Mouse (Mus musculus): ENCODE measurements around the gene Cdh13. TPM values are rescaled to one million over a fixed set of nuclear protein-coding genes. Genes with fewer than 3 reads are reported as not detected.

Gene Cdh13
- polyA plus RNA-seq, 1 experiment from 2014 or later = 198 TPM

DNA sequence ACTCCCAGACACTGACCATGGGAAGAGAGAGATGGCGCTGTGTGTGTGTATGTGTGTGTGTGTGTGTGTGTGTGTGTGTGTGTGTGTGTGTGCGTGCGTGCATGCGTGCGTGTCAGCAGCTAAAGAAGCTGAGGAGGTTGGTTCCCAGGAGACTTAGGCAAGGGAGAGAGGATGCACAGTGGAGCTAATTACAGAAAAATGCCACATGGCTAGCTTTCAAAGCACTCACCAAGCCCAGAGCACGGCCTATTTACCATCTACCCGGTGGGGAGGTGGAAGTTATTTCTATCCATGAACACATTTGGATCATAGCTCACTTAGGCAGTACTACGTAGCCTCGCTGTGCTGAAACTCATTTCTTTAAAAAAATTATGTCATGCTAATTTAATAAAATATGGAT is 194.1 kb downstream of the Cdh13 start:
- H3K9ac ChIP-seq (replicated peaks; ENCODE audit: low read depth, low read length) = no peak overlapping the region
- no peak overlapping the region for H3K4me2 ChIP-seq (ENCODE audit: low read depth, low read length)
- H3K27ac ChIP-seq (ENCODE audit: low read depth, low read length) = no peak overlapping the region
- no peak for ATAC-seq (ENCODE audit: low read depth)
- 58% methylated on average over 9 of the region's 9 CpGs for WGBS
- H3K4me3 ChIP-seq (ENCODE audit: low read depth, low read length) = no peak overlapping the region
- H3K9me3 ChIP-seq (ENCODE audit: control insufficient read depth, low read length) = no peaks in the 10 kb centered on the region
- no peaks in the 10 kb centered on the region for H3K4me1 ChIP-seq (ENCODE audit: control insufficient read depth, insufficient read depth, low read length)
- H3K27me3 ChIP-seq (ENCODE audit: control insufficient read depth, insufficient read depth, low read length) = no peaks in the 10 kb centered on the region
- H3K36me3 ChIP-seq (ENCODE audit: control insufficient read depth, insufficient read depth, low read length) = no peaks in the 10 kb centered on the region

DNA sequence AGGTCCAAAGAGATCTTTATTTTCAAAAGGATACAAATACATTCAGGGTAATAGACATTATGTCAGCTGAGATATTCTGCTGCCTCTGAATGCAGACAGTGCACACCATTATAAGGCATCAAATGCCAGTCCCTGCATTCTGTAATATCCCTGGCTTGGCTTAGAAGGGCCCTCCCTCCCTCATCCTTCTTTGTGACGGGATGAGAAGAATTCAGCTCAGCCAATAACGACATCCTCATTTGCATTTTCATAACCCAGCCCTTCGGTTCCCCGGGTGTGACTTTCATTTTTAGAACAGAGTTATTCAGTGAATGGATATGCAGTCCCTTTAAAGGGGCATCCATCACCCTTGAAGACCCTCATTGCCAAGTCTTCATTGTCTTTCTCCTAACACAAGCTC is 205.2 kb downstream of the Cdh13 start:
- Histone ChIP-seq H3K27me3 (ENCODE audit: control insufficient read depth, insufficient read depth, low read length) (no peaks in the 10 kb centered on the region), H3K27ac (ENCODE audit: low read depth, low read length) (no peak overlapping the region), H3K4me2 (ENCODE audit: low read depth, low read length) (no peak overlapping the region), H3K9me3 (ENCODE audit: control insufficient read depth, low read length) (no peaks in the 10 kb centered on the region), H3K4me1 (ENCODE audit: control insufficient read depth, insufficient read depth, low read length) (no peaks in the 10 kb centered on the region), H3K4me3 (ENCODE audit: low read depth, low read length) (no peak overlapping the region), H3K9ac (replicated peaks; ENCODE audit: low read depth, low read length) (no peak overlapping the region), H3K36me3 (ENCODE audit: control insufficient read depth, insufficient read depth, low read length) (no peaks in the 10 kb centered on the region)
- no peak for ATAC-seq (ENCODE audit: low read depth)
- 29% methylated on average over 4 of the region's 4 CpGs for WGBS

DNA sequence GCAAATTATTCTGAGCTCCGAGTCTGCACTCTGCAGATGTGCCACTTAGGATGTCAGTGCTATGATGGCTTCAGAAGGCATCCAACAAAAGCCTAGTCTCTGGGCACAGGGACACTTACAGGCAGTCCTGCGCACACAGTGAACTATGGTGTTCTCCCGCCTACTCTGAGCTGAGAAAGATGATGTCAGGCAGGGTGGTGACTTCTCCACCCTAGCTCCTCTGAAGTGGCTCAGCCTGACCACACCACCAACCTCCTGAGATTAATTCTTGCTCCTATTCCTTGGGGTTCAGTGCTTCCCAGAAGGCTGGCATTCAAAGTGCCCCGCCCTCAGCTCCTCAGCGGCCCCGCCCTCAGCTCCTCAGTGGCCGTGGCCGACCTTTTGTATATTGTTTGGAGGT is 219.0 kb downstream of the Cdh13 start:
- Histone ChIP-seq H3K4me3 (ENCODE audit: low read depth, low read length) (no peak overlapping the region), H3K36me3 (ENCODE audit: control insufficient read depth, insufficient read depth, low read length) (no peaks in the 10 kb centered on the region), H3K4me2 (ENCODE audit: low read depth, low read length) (no peak overlapping the region), H3K27me3 (ENCODE audit: control insufficient read depth, insufficient read depth, low read length) (no peaks in the 10 kb centered on the region), H3K4me1 (ENCODE audit: control insufficient read depth, insufficient read depth, low read length) (no peaks in the 10 kb centered on the region), H3K9me3 (ENCODE audit: control insufficient read depth, low read length) (no peaks in the 10 kb centered on the region), H3K9ac (replicated peaks; ENCODE audit: low read depth, low read length) (no peak overlapping the region), H3K27ac (ENCODE audit: low read depth, low read length) (no peak overlapping the region)
- ATAC-seq (ENCODE audit: low read depth) = no peak
- WGBS = 66% methylated on average over 8 of the region's 8 CpGs

DNA sequence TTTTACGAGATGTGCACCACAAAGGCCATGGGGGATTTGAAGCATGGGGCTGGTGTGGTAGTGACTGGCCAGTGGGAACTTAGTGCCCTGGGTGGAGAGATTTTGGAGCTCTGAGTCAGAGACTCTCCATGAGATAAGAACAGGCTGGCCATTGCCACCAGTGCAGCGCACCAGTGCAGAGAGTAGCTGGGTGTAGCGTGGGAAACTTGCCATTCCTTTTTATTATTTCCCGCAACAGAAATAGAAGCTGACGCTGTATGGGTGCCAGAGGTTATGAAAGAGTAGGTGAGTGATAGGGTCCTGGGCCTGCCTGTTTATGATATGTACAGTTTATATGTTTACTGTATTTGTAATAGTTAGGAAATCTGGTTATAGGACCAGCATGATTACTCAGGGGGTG is 225.9 kb downstream of the Cdh13 start:
- Histone ChIP-seq H3K27me3 (ENCODE audit: control insufficient read depth, insufficient read depth, low read length) (no peaks in the 10 kb centered on the region), H3K9me3 (ENCODE audit: control insufficient read depth, low read length) (no peaks in the 10 kb centered on the region), H3K4me3 (ENCODE audit: low read depth, low read length) (no peak overlapping the region), H3K4me1 (ENCODE audit: control insufficient read depth, insufficient read depth, low read length) (no peaks in the 10 kb centered on the region; the same call in 1 of the 2 replicates), H3K9ac (replicated peaks; ENCODE audit: low read depth, low read length) (no peak overlapping the region), H3K4me2 (ENCODE audit: low read depth, low read length) (no peak overlapping the region), H3K27ac (ENCODE audit: low read depth, low read length) (no peak overlapping the region), H3K36me3 (ENCODE audit: control insufficient read depth, insufficient read depth, low read length) (no peaks in the 10 kb centered on the region)
- no peak for ATAC-seq (ENCODE audit: low read depth)
- WGBS = 91% methylated on average over 5 of the region's 5 CpGs

DNA sequence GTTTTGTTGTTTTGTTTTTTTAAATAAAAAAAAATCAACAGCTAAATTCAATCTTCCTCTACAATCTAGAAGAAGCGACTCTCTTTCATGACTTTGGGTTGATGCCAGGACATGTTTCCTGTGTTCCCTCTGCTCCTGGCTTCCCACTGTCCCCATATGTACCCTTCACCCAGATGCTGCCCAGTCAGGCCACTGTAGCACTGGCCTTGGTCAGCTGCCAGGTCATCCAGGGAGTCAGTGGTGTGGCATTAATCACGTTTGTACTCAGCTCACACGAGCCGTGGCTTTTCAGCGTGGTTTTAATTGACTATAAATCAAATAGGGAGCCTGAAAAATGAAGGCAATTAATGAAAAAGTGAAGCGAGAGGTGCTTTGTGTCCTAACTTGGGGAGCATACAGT is 229.7 kb downstream of the Cdh13 start:
- no peak for ATAC-seq (ENCODE audit: low read depth)
- 26% methylated on average over 6 of the region's 6 CpGs for WGBS
- Histone ChIP-seq H3K4me3 (ENCODE audit: low read depth, low read length) (no peak overlapping the region), H3K4me2 (ENCODE audit: low read depth, low read length) (no peak overlapping the region), H3K36me3 (ENCODE audit: control insufficient read depth, insufficient read depth, low read length) (no peaks in the 10 kb centered on the region), H3K9me3 (ENCODE audit: control insufficient read depth, low read length) (no peaks in the 10 kb centered on the region), H3K9ac (replicated peaks; ENCODE audit: low read depth, low read length) (no peak overlapping the region), H3K27me3 (ENCODE audit: control insufficient read depth, insufficient read depth, low read length) (no peaks in the 10 kb centered on the region), H3K4me1 (ENCODE audit: control insufficient read depth, insufficient read depth, low read length) (no peaks in the 10 kb centered on the region; the same call in 1 of the 2 replicates), H3K27ac (ENCODE audit: low read depth, low read length) (no peak overlapping the region)

DNA sequence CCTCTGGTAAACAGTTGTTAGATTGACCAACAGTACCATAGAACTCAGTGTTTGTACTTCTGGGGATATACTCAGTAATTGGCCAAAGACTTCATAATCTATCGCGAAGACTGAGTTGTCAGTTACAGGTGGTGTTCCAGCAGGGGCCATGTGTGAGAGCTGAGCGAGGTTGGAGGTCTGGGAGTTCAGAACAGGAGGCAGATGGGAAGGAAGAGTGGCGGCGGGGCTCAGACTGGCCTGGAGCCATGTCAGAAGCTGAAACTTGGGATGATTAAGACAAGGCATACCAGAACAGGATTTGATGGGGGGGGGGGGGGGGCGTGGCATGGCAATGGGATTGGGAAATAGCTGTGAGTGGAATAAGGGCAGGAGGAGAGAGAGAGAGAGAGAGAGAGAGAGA is 232.1 kb downstream of the Cdh13 start:
- no peak overlapping the region for H3K4me2 ChIP-seq (ENCODE audit: low read depth, low read length)
- H3K9me3 ChIP-seq (ENCODE audit: control insufficient read depth, low read length) = no peaks in the 10 kb centered on the region
- H3K4me3 ChIP-seq (ENCODE audit: low read depth, low read length) = no peak overlapping the region
- no peaks in the 10 kb centered on the region for H3K36me3 ChIP-seq (ENCODE audit: control insufficient read depth, insufficient read depth, low read length)
- WGBS = 88% methylated on average over 5 of the region's 6 CpGs
- ATAC-seq (ENCODE audit: low read depth) = no peak
- no peak overlapping the region for H3K9ac ChIP-seq (replicated peaks; ENCODE audit: low read depth, low read length)
- no peak overlapping the region for H3K27ac ChIP-seq (ENCODE audit: low read depth, low read length)
- no peaks in the 10 kb centered on the region for H3K4me1 ChIP-seq (ENCODE audit: control insufficient read depth, insufficient read depth, low read length)
- no peaks in the 10 kb centered on the region for H3K27me3 ChIP-seq (ENCODE audit: control insufficient read depth, insufficient read depth, low read length)

DNA sequence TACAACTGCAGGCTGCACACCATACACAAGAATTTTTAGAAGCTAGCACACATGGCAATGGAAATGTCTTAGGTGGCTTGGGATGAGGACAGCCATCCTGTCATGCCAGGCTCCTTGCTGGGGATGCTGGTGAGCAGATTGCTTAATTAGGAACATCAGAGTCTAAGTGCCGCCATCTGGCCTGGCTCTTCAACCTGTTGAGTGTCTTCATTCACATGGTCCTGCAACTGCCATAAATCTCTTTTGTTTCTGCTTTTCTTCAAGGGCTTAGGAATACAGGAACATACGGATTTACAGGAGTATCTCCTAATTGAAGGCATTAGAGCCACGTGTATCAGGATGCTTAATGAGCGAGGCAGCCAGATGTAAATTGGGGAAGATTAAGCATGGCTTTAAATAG is 233.5 kb downstream of the Cdh13 start:
- Histone ChIP-seq H3K27ac (ENCODE audit: low read depth, low read length) (no peak overlapping the region), H3K36me3 (ENCODE audit: control insufficient read depth, insufficient read depth, low read length) (no peaks in the 10 kb centered on the region), H3K4me2 (ENCODE audit: low read depth, low read length) (no peak overlapping the region), H3K27me3 (ENCODE audit: control insufficient read depth, insufficient read depth, low read length) (no peaks in the 10 kb centered on the region), H3K9ac (replicated peaks; ENCODE audit: low read depth, low read length) (no peak overlapping the region), H3K4me1 (ENCODE audit: control insufficient read depth, insufficient read depth, low read length) (no peaks in the 10 kb centered on the region), H3K4me3 (ENCODE audit: low read depth, low read length) (no peak overlapping the region), H3K9me3 (ENCODE audit: control insufficient read depth, low read length) (no peaks in the 10 kb centered on the region)
- no peak for ATAC-seq (ENCODE audit: low read depth)
- WGBS = 28% methylated on average over 4 of the region's 4 CpGs

DNA sequence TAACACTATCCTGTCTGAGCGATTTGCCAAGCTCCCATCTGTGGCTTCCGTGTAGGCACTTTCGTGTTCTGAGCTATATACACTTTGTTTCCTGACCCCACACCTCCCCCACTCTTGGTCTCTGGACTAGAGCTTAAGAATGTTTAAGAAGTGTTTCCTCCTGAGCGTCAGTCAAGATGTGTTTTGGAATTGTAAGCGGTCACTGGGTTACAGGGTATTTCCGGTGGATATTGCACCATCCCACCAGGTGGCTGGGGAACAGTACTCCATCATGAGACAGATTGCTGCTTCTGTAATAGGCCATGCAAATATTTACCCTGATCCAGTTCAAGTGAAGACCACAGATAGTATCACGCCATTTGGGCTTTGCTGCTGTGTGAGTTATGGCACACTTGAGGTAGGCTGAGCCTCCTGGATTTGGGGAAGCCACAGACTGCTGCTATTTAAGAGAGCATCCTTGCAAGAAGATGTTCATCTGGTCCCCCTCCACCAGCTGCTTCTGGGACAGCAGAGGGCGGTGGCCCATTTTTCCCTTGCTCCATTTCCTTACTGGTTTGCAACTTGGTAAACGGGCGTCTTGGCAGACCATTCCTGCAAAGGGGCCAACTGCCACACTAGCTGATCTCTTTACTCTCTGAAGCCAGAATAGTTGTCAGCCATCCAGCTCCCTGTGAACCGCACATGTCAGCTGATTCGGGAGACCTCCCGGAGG is 234.7 kb downstream of the Cdh13 start:
- H3K27ac ChIP-seq (ENCODE audit: low read depth, low read length) = no peak overlapping the region
- ATAC-seq (ENCODE audit: low read depth) = no peak
- H3K36me3 ChIP-seq (ENCODE audit: control insufficient read depth, insufficient read depth, low read length) = no peaks in the 10 kb centered on the region
- 64% methylated on average over 13 of the region's 13 CpGs for WGBS
- no peak overlapping the region for H3K9ac ChIP-seq (replicated peaks; ENCODE audit: low read depth, low read length)
- no peak overlapping the region for H3K4me2 ChIP-seq (ENCODE audit: low read depth, low read length)
- H3K9me3 ChIP-seq (ENCODE audit: control insufficient read depth, low read length) = no peaks in the 10 kb centered on the region
- H3K4me3 ChIP-seq (ENCODE audit: low read depth, low read length) = no peak overlapping the region
- no peaks in the 10 kb centered on the region for H3K4me1 ChIP-seq (ENCODE audit: control insufficient read depth, insufficient read depth, low read length)
- H3K27me3 ChIP-seq (ENCODE audit: control insufficient read depth, insufficient read depth, low read length) = no peaks in the 10 kb centered on the region

DNA sequence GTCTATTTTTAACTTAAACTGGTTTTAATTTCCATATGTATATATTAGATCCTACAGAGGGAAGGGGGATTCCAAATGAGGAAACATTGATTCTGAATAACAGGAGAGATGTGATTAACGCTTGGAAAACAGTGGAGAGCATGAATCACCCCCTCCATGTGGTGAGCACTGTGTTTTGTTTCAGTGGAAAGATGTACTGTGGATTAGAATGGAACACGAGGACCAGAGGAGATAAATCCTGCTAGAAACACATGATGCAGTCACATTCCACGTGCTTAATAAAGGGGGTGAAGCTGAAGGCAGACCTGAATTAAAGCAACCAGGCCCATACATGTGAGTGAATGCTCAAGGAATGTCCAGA is 235.2 kb downstream of the Cdh13 start:
- H3K4me2 ChIP-seq (ENCODE audit: low read depth, low read length) = no peak overlapping the region
- H3K27me3 ChIP-seq (ENCODE audit: control insufficient read depth, insufficient read depth, low read length) = no peaks in the 10 kb centered on the region
- H3K36me3 ChIP-seq (ENCODE audit: control insufficient read depth, insufficient read depth, low read length) = no peaks in the 10 kb centered on the region
- H3K9me3 ChIP-seq (ENCODE audit: control insufficient read depth, low read length) = no peaks in the 10 kb centered on the region
- H3K4me1 ChIP-seq (ENCODE audit: control insufficient read depth, insufficient read depth, low read length) = no peaks in the 10 kb centered on the region
- H3K9ac ChIP-seq (replicated peaks; ENCODE audit: low read depth, low read length) = no peak overlapping the region
- 21% methylated on average over 3 of the region's 3 CpGs for WGBS
- H3K27ac ChIP-seq (ENCODE audit: low read depth, low read length) = no peak overlapping the region
- no peak overlapping the region for H3K4me3 ChIP-seq (ENCODE audit: low read depth, low read length)
- no peak for ATAC-seq (ENCODE audit: low read depth)

All from neural tube, embryonic 14.5 days (tissue).